Mouse (Mus musculus) cerebellum, adult 2 months (tissue): ENCODE data around the gene Tpcn2. TPM values are rescaled to one million over a fixed set of nuclear protein-coding genes. Genes with fewer than 3 reads are reported as not detected.

Experiments used
- DNase-seq, 2 experiments: peaks; one replicate each; pipeline ENCODE4 v3.0.0; 2021
- H3K27ac ChIP-seq: fragments of 200-500 bp; 2 replicates; pipeline ENCODE4 v1.5.1; 2012; ENCODE audit warnings: low read length, control low read depth, inconsistent platforms; ENCODE audit not compliant: insufficient read depth
- H3K27me3 ChIP-seq: fragments of 200-500 bp; 2 replicates; pipeline ENCODE4 v1.6.1; 2012; ENCODE audit warnings: inconsistent platforms, mild to moderate bottlenecking, low read length, moderate library complexity; ENCODE audit not compliant: control insufficient read depth, insufficient read depth
- H3K4me1 ChIP-seq: fragments of 200-500 bp; 2 replicates; pipeline ENCODE4 v1.6.1; 2011; ENCODE audit warnings: low read length; ENCODE audit not compliant: control insufficient read depth, insufficient read depth
- H3K4me3 ChIP-seq: fragments of 200-500 bp; replicated peaks from 2 replicates; pipeline ENCODE3; 2011; ENCODE audit warnings: mild to moderate bottlenecking, low read depth, low read length, control low read depth; ENCODE audit not compliant: insufficient read depth
- CTCF ChIP-seq: fragments of 200-500 bp; IDR thresholded peaks from 2 replicates; pipeline ENCODE4 v1.5.1; 2011; ENCODE audit warnings: low read depth, mild to moderate bottlenecking, control low read depth, low read length, moderate library complexity, borderline replicate concordance; ENCODE audit not compliant: insufficient read depth
- POLR2A ChIP-seq: fragments of 200-500 bp; IDR thresholded peaks from 2 replicates; pipeline ENCODE4 v1.6.1; 2011; ENCODE audit warnings: low read length, control low read depth, borderline replicate concordance; ENCODE audit not compliant: insufficient read depth
- WGBS: fragments of 180-500 bp; shearing (Covaris S2); methylation state at CpG from one replicate; pipeline ENCODE4 v1.1.7; 2018; 5-methylcytosine and 5-hydroxymethylcytosine counted together
- polyA plus RNA-seq: library from polyadenylated mRNA; depleted of rRNA; stranded (reverse); fragments of >200 nt; gene quantifications from 2 replicates; pipeline ENCODE4 v1.2.3, GENCODE M21; 2012; rRNA removed

Gene Tpcn2
- polyA plus RNA-seq, 1 experiment = 24.4 TPM

DNA sequence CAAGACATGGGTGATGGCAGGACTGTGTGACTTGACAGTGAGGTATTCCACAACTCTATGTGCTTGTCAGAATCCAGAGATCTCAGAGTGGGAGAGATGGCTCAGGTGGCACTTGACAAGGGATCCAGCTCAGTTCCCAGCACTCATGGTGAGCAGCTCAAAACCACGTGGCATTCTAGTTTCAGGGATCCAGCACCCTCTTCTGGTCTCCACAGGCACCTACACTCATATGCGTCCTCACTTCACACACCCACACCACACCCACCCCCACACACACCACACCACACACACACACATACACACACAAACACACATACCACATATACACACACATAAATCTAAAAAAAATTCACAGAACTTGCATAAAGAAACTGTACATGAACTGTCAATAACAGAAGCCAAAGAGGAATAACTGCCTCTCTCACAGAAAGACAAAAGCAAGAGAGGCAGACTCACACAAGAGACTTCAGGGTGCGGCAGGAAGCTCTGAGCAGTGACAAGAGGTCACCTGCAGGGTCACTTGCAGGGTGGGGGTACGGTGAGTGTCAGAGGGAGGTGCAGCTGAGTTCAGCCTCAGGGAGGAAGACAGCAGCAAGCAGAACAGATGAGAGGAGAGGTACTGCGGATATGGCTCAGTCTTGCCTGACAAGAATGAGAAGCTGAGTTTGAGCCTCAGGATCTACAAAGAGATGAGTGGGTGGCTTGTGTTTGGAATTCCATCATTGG, 135.7 kb downstream of the Tpcn2 start:
- Histone ChIP-seq H3K27ac (no peak overlapping the region), H3K27me3 (no peaks in the 10 kb centered on the region), H3K4me1 (no peaks in the 10 kb centered on the region), H3K4me3 (no peak overlapping the region)
- 90% methylated on average over 5 of the region's 5 CpGs for WGBS
- TF ChIP-seq POLR2A (no peak), CTCF (0 out of 2 replicates have a peak, but pooled peaks have one; percentile 6)
- DNase-seq = no peak

DNA sequence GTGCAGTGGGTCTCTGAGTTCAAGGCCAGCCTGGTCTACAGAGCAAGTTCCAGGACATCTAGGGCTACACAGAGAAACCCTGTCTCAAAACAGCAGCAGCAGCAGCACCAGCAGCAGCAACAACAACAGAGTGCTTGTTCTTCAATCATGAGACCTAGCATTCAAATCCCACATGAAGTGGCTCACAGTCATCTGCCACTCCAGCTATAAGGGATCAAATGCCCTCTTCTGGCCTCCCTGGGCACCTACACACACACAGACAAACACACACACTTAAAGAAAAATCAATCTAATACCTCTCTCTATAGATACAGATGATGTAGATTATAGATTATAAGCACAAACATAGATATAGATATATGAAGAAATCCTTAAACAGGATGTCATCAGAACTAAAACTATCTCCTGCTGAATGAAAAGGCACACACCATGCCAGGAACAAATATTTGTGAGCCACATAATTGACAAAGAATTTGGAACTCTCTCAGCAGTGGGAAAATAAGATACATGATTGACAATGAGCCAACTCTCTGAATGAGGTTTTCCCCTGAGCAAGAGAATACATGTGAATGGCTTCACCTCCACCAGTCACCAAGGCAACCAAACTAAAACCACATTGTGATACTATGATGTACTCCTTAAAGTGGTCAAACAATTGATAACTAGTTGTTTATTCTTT, 137.4 kb downstream of the Tpcn2 start:
- H3K27ac ChIP-seq = no peak overlapping the region
- no peak for TF ChIP-seq CTCF
- TF ChIP-seq POLR2A = no peak
- H3K4me1 ChIP-seq = no peaks in the 10 kb centered on the region
- no peak for DNase-seq
- no peak overlapping the region for H3K4me3 ChIP-seq
- H3K27me3 ChIP-seq = no peaks in the 10 kb centered on the region

DNA sequence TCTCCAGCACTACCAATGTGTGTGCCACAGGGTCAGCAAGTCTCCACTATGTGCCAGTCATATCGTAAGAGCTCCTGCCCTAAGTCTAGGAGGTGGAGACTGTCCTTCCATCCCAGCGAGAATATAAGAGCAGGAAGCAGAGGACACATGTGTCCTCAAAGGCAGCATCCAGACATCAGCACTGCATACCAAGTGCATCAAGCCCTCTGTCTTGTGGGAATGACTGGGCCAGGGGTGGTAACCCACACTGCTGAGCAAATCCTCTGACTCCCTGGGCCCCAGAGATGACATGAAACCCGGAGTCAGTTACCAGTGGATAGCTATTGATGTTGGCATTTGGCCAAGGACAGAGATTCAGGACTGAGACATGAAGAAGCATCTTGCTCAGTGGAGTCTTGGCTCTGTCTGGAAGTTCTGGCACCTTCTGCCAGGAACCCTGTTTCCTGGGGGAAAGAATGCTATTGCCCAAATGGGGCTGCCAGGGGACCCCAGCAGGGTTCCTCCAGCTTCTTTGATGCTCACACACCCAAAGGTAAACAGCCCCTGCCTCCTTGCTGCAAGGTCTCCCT, 140.2 kb downstream of the Tpcn2 start:
- DNase-seq = no peak
- Histone ChIP-seq H3K4me3 (no peak overlapping the region), H3K27me3 (no peaks in the 10 kb centered on the region), H3K4me1 (no peaks in the 10 kb centered on the region), H3K27ac (no peak overlapping the region)
- TF ChIP-seq CTCF (no peak), POLR2A (no peak)
- WGBS = 45% methylated on average over 3 of the region's 3 CpGs

DNA sequence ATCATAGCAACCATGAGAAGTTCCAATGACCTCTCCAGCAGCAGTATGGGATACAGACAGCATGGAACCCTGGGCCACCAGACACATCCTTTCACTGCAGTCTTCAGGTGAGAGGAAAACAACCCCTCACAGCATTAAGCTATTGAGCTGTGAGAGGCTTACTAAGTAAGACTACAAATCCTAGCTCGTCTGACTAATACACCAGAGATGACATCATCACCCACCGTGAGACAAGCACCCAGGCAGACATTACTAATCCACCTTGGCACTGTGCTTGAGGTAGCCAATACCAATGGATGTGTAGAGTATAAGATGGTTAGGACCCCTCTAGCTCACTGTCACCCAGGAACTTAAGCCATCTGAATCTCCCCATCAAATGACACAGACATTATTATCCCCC, 143.2 kb downstream of the Tpcn2 start:
- H3K27me3 ChIP-seq = no peaks in the 10 kb centered on the region
- H3K4me1 ChIP-seq = no peaks in the 10 kb centered on the region
- WGBS = 58% methylated on average over 2 of the region's 2 CpGs
- no peak for DNase-seq
- H3K27ac ChIP-seq = no peak overlapping the region
- H3K4me3 ChIP-seq = no peak overlapping the region
- TF ChIP-seq POLR2A (no peak), CTCF (no peak)

DNA sequence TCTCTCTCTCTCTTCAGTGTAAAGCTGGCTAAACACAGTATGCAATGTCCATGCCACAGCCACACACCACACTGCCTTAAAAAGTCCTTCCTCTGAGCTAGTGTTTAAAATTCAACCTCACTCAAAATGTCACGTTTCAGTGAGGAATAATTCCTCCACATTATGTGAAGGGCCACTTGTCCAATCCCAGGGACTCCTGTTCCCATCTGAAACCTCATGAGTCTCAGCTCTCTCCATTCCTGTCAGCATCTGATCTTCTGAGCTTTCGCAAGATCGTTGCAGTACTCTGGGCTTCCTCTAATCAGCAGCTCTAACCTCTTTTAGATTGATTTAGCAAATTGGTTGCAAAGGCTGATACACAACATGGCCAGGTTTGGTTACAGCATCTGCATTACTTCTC, 144.2 kb downstream of the Tpcn2 start:
- no peak overlapping the region for H3K4me3 ChIP-seq
- no peak for TF ChIP-seq CTCF
- no peak for TF ChIP-seq POLR2A
- H3K4me1 ChIP-seq = no peaks in the 10 kb centered on the region
- 93% methylated on average over 3 of the region's 3 CpGs for WGBS
- no peak for DNase-seq
- no peak overlapping the region for H3K27ac ChIP-seq
- no peaks in the 10 kb centered on the region for H3K27me3 ChIP-seq

DNA sequence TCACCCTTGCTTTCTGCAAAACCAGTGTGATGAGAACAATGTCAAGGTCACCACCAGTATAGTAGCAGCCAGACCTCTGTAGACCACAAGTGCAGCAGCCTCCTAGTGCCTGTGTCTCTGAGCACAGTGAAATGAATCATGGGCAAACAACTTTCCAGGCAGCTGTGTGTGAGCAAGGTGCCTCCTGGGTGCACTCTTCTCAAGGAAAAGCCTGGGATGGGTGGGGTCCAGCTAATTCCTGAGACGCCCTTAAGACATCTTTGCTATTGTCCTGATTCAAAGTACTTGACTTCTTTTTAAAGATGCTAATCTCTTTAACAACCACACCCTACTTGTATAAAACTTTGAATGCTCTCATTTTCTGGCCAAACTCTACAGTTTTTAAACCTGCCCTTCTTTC, 144.7 kb downstream of the Tpcn2 start:
- Histone ChIP-seq H3K4me1 (no peaks in the 10 kb centered on the region), H3K4me3 (no peak overlapping the region), H3K27ac (no peak overlapping the region), H3K27me3 (no peaks in the 10 kb centered on the region)
- WGBS = 83% methylated on average over 1 of the region's 1 CpGs
- no peak for TF ChIP-seq POLR2A
- no peak for TF ChIP-seq CTCF
- DNase-seq = no peak

DNA sequence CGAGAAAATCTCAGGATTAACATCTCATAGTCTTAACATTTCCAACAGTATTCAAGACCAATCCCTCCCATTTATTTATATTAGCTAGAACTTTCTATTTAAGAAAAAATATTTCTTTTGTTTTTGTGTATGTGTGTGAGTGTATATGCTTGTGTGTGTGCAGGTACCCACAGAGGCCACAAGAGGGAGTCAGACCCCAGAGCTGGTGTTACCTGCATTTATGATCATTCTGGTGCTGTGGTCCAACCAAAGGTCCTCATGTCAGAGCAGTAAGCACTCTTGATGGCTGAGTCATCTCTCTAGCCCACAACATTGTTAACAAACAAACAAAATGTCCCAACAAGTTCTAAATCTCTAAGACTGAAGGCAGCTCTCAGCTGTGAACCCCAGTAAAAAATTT, 145.9 kb downstream of the Tpcn2 start:
- Histone ChIP-seq H3K27ac (no peak overlapping the region), H3K4me3 (no peak overlapping the region), H3K4me1 (no peaks in the 10 kb centered on the region), H3K27me3 (no peaks in the 10 kb centered on the region)
- TF ChIP-seq POLR2A = no peak
- no peak for TF ChIP-seq CTCF
- WGBS = 92% methylated on average over 1 of the region's 1 CpGs
- DNase-seq = no peak

DNA sequence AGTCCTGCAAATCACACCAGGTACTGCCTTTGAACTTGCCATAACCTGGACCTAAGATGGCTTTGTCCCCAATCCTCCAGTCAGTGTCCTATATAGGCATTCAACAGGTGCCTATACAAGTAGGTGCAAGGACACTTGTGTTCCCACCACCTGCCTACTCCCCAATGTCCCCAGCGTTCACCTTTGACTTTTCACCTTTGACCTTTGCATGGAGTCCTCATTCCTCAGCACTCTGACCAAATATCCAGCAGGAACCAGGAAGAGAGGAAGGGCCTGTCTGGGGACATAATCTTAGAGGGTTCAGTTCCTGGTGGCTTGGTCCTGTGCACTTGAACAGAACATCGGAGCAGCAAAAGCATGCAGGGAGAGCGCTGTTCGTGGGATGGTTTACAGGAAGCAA, 147.0 kb downstream of the Tpcn2 start:
- WGBS = 91% methylated on average over 4 of the region's 4 CpGs
- TF ChIP-seq CTCF (no peak), POLR2A (no peak)
- Histone ChIP-seq H3K4me3 (no peak overlapping the region), H3K27me3 (no peaks in the 10 kb centered on the region), H3K27ac (no peak overlapping the region), H3K4me1 (peaks cover 3% of the 10 kb centered on the region; the same call in 1 of the 2 replicates)
- DNase-seq = no peak

Other genes with a start within 250 kb of the Tpcn2 start
- gene 1810010D01Rik, start 75.9 kb downstream of the Tpcn2 start, polyA plus RNA-seq = 11.3 and 13.6 TPM in 2 replicates
- gene Mrgprf, start 16.8 kb upstream of the Tpcn2 start, polyA plus RNA-seq = 24.0 and 30.8 TPM in 2 replicates
- gene Mrgprd, start 30.8 kb upstream of the Tpcn2 start, polyA plus RNA-seq = not detected in 2 replicates